Mouse (Mus musculus) thymus, adult 2 months (tissue): ENCODE measurements around the gene Wdr20rt. TPM values are rescaled to one million over a fixed set of nuclear protein-coding genes. Genes with fewer than 3 reads are reported as not detected.

Experiments used
- DNase-seq: peaks from one replicate; pipeline ENCODE4 v3.0.0; 2021
- H3K27ac ChIP-seq: fragments of 200-500 bp; 2 replicates; pipeline ENCODE4 v1.5.1; 2012; ENCODE audit warnings: low read length, control low read depth; ENCODE audit not compliant: control insufficient read depth, insufficient read depth
- H3K27me3 ChIP-seq: fragments of 200-500 bp; 2 replicates; pipeline ENCODE4 v1.6.1; 2012; ENCODE audit warnings: mild to moderate bottlenecking, low read length, moderate library complexity, mixed read lengths; ENCODE audit not compliant: control insufficient read depth, insufficient read depth
- H3K36me3 ChIP-seq: fragments of 200-500 bp; 2 replicates; pipeline ENCODE4 v1.6.1; 2012; ENCODE audit warnings: mild to moderate bottlenecking, low read length, moderate library complexity; ENCODE audit not compliant: control insufficient read depth, insufficient read depth
- H3K4me1 ChIP-seq: fragments of 200-500 bp; replicated peaks from 2 replicates; pipeline ENCODE4 v1.6.1; 2012; ENCODE audit warnings: low read length; ENCODE audit not compliant: control insufficient read depth, insufficient read depth
- H3K4me3 ChIP-seq: fragments of 200-500 bp; 2 replicates; pipeline ENCODE4 v1.5.1; 2012; ENCODE audit warnings: mild to moderate bottlenecking, low read length, control low read depth, moderate library complexity; ENCODE audit not compliant: control insufficient read depth, insufficient read depth
- CTCF ChIP-seq: fragments of 200-500 bp; IDR thresholded peaks from 2 replicates; pipeline ENCODE4 v1.5.1; 2012; ENCODE audit warnings: mild to moderate bottlenecking, control low read depth, low read length, moderate library complexity, borderline replicate concordance; ENCODE audit not compliant: control insufficient read depth, poor library complexity, insufficient read depth; ENCODE audit errors: extremely low read depth
- POLR2A ChIP-seq: fragments of 200-500 bp; IDR thresholded peaks from 2 replicates; pipeline ENCODE4 v1.6.1; 2012; ENCODE audit warnings: mild to moderate bottlenecking, low read length, control low read depth, moderate library complexity; ENCODE audit not compliant: control insufficient read depth, poor library complexity, insufficient read depth; ENCODE audit errors: extremely low read depth
- WGBS: fragments of 180-500 bp; shearing (Covaris S2); methylation state at CpG from one replicate; pipeline ENCODE4 v1.1.7; 2018; 5-methylcytosine and 5-hydroxymethylcytosine counted together
- polyA plus RNA-seq: library from polyadenylated mRNA; depleted of rRNA; stranded (reverse); fragments of >200 nt; gene quantifications from 2 replicates; pipeline ENCODE4 v1.2.3, GENCODE M21; 2012; rRNA removed

The Wdr20rt gene
- polyA plus RNA-seq, 1 experiment: not detected

- Histone ChIP-seq H3K27me3 (no peaks in the 10 kb centered on the region), H3K4me1 (no peaks in the 10 kb centered on the region), H3K4me3 (no peak overlapping the region), H3K27ac (no peak overlapping the region), H3K36me3 (no peaks in the 10 kb centered on the region)
- WGBS: 93% methylated on average over 13 of the region's 13 CpGs
- DNase-seq: no peak
- no peak for TF ChIP-seq CTCF
- no peak for TF ChIP-seq POLR2A
These were observed 34.1 kb downstream of the Wdr20rt start for GRCm38 (mm10) chr12:65259139-65260111.

- no peak for DNase-seq
- TF ChIP-seq CTCF (no peak), POLR2A (no peak)
- WGBS: 91% methylated on average over 5 of the region's 5 CpGs
These were observed 43.1 kb downstream of the Wdr20rt start for GRCm38 (mm10) chr12:65268311-65268984.

GRCm38 (mm10) chr12:65269406-65269805 is 44.1 kb downstream of the Wdr20rt start:
- Histone ChIP-seq H3K36me3 (no peaks in the 10 kb centered on the region), H3K4me3 (no peak overlapping the region), H3K27me3 (no peaks in the 10 kb centered on the region), H3K4me1 (no peaks in the 10 kb centered on the region), H3K27ac (no peak overlapping the region)
- no peak for TF ChIP-seq POLR2A
- no peak for TF ChIP-seq CTCF
- DNase-seq: no peak
- WGBS: 97% methylated on average over 5 of the region's 5 CpGs

More at GRCm38 (mm10) chr12:65268311-65268984, 43.1 kb downstream of the Wdr20rt start:
- no peak overlapping the region for H3K27ac ChIP-seq
- no peaks in the 10 kb centered on the region for H3K27me3 ChIP-seq
- H3K36me3 ChIP-seq: no peaks in the 10 kb centered on the region
- no peaks in the 10 kb centered on the region for H3K4me1 ChIP-seq
- no peak overlapping the region for H3K4me3 ChIP-seq

GRCm38 (mm10) chr12:65273807-65274206 is 48.5 kb downstream of the Wdr20rt start:
- Histone ChIP-seq H3K27me3 (no peaks in the 10 kb centered on the region), H3K4me3 (no peak overlapping the region), H3K36me3 (no peaks in the 10 kb centered on the region), H3K4me1 (no peaks in the 10 kb centered on the region), H3K27ac (no peak overlapping the region)
- TF ChIP-seq POLR2A: no peak
- TF ChIP-seq CTCF: no peak
- DNase-seq: no peak
- 47% methylated on average over 4 of the region's 4 CpGs for WGBS

Other genes with a start within 250 kb of the Wdr20rt start
- gene Prpf39, start 189.2 kb upstream of the Wdr20rt start, polyA plus RNA-seq: 15.7 and 18.7 TPM in 2 replicates
- 42.7 and 49.9 TPM in 2 replicates for gene Fkbp3, start 151.5 kb upstream of the Wdr20rt start, polyA plus RNA-seq
- gene Fancm, start 149.9 kb upstream of the Wdr20rt start, polyA plus RNA-seq: 4.3 and 6.6 TPM in 2 replicates
- 3.8 and 4.2 TPM in 2 replicates for gene Mis18bp1, start 52.9 kb upstream of the Wdr20rt start, polyA plus RNA-seq